24 mouse cellular contexts compared by ENCODE assay signal in the genomic region with DNA sequence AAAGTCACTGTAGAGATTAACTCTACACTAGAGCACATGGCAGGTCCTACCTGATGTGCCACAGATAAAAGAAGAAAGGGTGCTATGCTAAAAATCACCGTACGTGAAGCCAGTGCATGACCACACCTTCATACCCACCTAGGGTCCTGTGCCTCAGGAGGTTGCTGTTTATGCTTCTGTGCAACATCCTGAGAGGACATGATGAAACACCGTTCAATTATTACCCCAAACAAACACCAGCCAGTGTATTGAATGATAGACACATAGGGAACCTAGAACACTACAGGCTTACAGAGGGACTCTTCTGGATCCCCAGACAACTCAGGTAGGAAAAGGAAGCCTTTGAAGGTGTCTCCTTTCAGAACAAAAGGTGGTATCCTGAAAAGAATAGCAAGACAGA.
DNase-seq lines count a peak whose midpoint lies in the region; ATAC-seq and TF ChIP-seq lines count a peak whose summit lies in the region.
"Had no signal": no experiment of that assay in that cellular context is flagged by ENCODE, and none has a peak within 500 bp of the region (broad histone marks: within the 10 kb centered on the region; RNA-seq: fewer than 3 reads in every experiment).

No protein-coding gene starts in this region.

- H3K27me3 ChIP-seq in liver, postnatal 0 days (ENCODE audit: insufficient read depth, low read length) = no peaks in the 10 kb centered on the region
- H3K27me3 ChIP-seq in liver, embryonic 12.5 days (replicated peaks) = no peaks in the 10 kb centered on the region
- H3K27me3 ChIP-seq: CH12.LX; embryonic facial prominence, embryonic 13.5 days; embryonic facial prominence, embryonic 15.5 days; forebrain, embryonic 13.5 days; forebrain, embryonic 15.5 days had no signal

- DNase-seq in gastrocnemius, adult 2 months = no peak
- DNase-seq in gastrocnemius, postnatal 25 days = no peak
- no peak for DNase-seq in liver, postnatal 0 days
- no peak for DNase-seq in right cerebral cortex, postnatal 36 days (ENCODE audit: low spot score in 2 of 2)
- no peak for DNase-seq in kidney, postnatal 36 days
- DNase-seq: adrenal gland, adult 2 months; adrenal gland, postnatal 25 days; B cell, adult 2 months; cerebellum, adult 11 months; cerebellum, adult 18-20 months; cerebellum, adult 8-10 months; cerebellum, adult 9-11 months; cerebellum, postnatal 14 days; cerebellum, postnatal 36 days; embryo, embryonic 11 days had no signal

- 73% methylated on average over 3 of the region's 3 CpGs for WGBS in liver, postnatal 0 days (ENCODE audit: insufficient replicate concordance)
- WGBS in liver, embryonic 12.5 days (ENCODE audit: insufficient replicate concordance) = 78% methylated on average over 3 of the region's 3 CpGs

- no peaks in the 10 kb centered on the region for H3K9me3 ChIP-seq in liver, postnatal 0 days (ENCODE audit: low read length)
- no peaks in the 10 kb centered on the region for H3K9me3 ChIP-seq in liver, embryonic 12.5 days (replicated peaks)
- H3K9me3 ChIP-seq: embryonic facial prominence, embryonic 13.5 days; embryonic facial prominence, embryonic 15.5 days; forebrain, embryonic 13.5 days; forebrain, embryonic 15.5 days; G1E had no signal

- TF ChIP-seq EP300 in liver, postnatal 0 days (IDR thresholded peaks at IDR 0.05; ENCODE audit: low read depth) = no peak

- H3K4me2 ChIP-seq in liver, postnatal 0 days (ENCODE audit: low read depth, low read length) = peak overlapping the region; percentile 13; the same call in 1 of the 2 replicates
- H3K4me2 ChIP-seq in liver, embryonic 12.5 days = no peak overlapping the region
- H3K4me2 ChIP-seq: embryonic facial prominence, embryonic 13.5 days; embryonic facial prominence, embryonic 15.5 days; forebrain, embryonic 13.5 days; forebrain, embryonic 15.5 days had no signal

- H3K9ac ChIP-seq in liver, postnatal 0 days (replicated peaks) = no peak overlapping the region
- H3K9ac ChIP-seq in liver, embryonic 12.5 days = no peak overlapping the region
- H3K9ac ChIP-seq: embryonic facial prominence, embryonic 13.5 days; embryonic facial prominence, embryonic 15.5 days; forebrain, embryonic 13.5 days; forebrain, embryonic 15.5 days had no signal

- no peaks in the 10 kb centered on the region for H3K36me3 ChIP-seq in liver, postnatal 0 days (replicated peaks; ENCODE audit: insufficient read depth, low read length)
- H3K36me3 ChIP-seq in liver, embryonic 12.5 days = no peaks in the 10 kb centered on the region
- H3K36me3 ChIP-seq: embryonic facial prominence, embryonic 13.5 days; embryonic facial prominence, embryonic 15.5 days; forebrain, embryonic 15.5 days had no signal

- H3K4me3 ChIP-seq in gastrocnemius, adult 2 months = no peak overlapping the region
- no peak overlapping the region for H3K4me3 ChIP-seq in liver, postnatal 0 days (ENCODE audit: low read depth, low read length)
- no peak overlapping the region for H3K4me3 ChIP-seq in liver, embryonic 12.5 days
- H3K4me3 ChIP-seq: embryonic facial prominence, embryonic 13.5 days; embryonic facial prominence, embryonic 15.5 days; forebrain, embryonic 13.5 days; forebrain, embryonic 15.5 days had no signal

- H3K27ac ChIP-seq in gastrocnemius, adult 2 months = peak overlapping the region; percentile 25; the same call in 1 of the 2 replicates
- H3K27ac ChIP-seq in liver, postnatal 0 days (ENCODE audit: low read depth) = no peak overlapping the region
- no peak overlapping the region for H3K27ac ChIP-seq in liver, embryonic 12.5 days
- H3K27ac ChIP-seq: embryonic facial prominence, embryonic 13.5 days; embryonic facial prominence, embryonic 15.5 days; forebrain, embryonic 13.5 days; forebrain, embryonic 15.5 days had no signal

- ATAC-seq in liver, postnatal 0 days = peak; percentile 72
- ATAC-seq in liver, embryonic 12.5 days = no peak
- ATAC-seq in megakaryocyte, adult 5-6 weeks (ENCODE audit: poor library complexity, severe bottlenecking) = peak; percentile 78
- ATAC-seq: CD4-positive, CD25-positive, alpha-beta regulatory T cell, adult 4 months; forebrain, embryonic 13.5 days; forebrain, embryonic 15.5 days had no signal

- TF ChIP-seq CTCF in gastrocnemius, adult 2 months (IDR thresholded peaks at IDR 0.05) = no peak
- no peak for TF ChIP-seq CTCF in liver, postnatal 0 days (IDR thresholded peaks at IDR 0.05; ENCODE audit: low read depth)

- peaks cover 19% of the 10 kb centered on the region for H3K4me1 ChIP-seq in liver, postnatal 0 days (ENCODE audit: insufficient read depth)
- H3K4me1 ChIP-seq in liver, embryonic 12.5 days = no peaks in the 10 kb centered on the region

- intact Hi-C loops in gastrocnemius, adult 2 months (cut with DNase I) = no loop called here
